Mouse (Mus musculus) brain, embryonic 14.5 days (tissue): ENCODE data around the gene Klhl42.

Source experiments
- CTCF ChIP-seq: fragments of 200-500 bp; IDR thresholded peaks from 2 replicates; pipeline ENCODE4 v1.5.1; 2012; ENCODE audit warnings: inconsistent platforms, mild to moderate bottlenecking, moderate library complexity, borderline replicate concordance; ENCODE audit not compliant: insufficient read depth, insufficient read length; ENCODE audit errors: extremely low read depth
- POLR2A ChIP-seq: fragments of 200-500 bp; IDR thresholded peaks from 2 replicates; pipeline ENCODE4 v1.6.1; 2012; ENCODE audit warnings: mild to moderate bottlenecking, inconsistent platforms, borderline replicate concordance; ENCODE audit not compliant: poor library complexity, insufficient read depth, insufficient read length, severe bottlenecking; ENCODE audit errors: extremely low read depth

- TF ChIP-seq CTCF, result no peak
- no peak for TF ChIP-seq POLR2A
These were observed 26.6 kb downstream of the Klhl42 start for GRCm38 (mm10) chr6:147117764-147118163.
